Mouse (Mus musculus) neutrophil, adult 5-6 weeks (primary cell): ENCODE measurements around the gene Abcf1. TPM values are rescaled to one million over a fixed set of nuclear protein-coding genes. Genes with fewer than 3 reads are reported as not detected.
"Not testable (repeated sequence)": the region's sequence is repeated elsewhere in the genome, so short reads cannot be mapped to it uniquely, and the experiment has no call there.

Experiments
- ATAC-seq: fragments of 151-379, 151-347 bp; 2 replicates; pipeline ENCODE4 v1.8.0; 2017; ENCODE audit warnings: mild to moderate bottlenecking, moderate TSS enrichment; ENCODE audit not compliant: insufficient number of reproducible peaks, poor library complexity, low FRiP score, severe bottlenecking; ENCODE audit errors: extremely low read depth
- total RNA-seq: library from RNA; stranded (forward); fragments of 200-1000 nt; gene quantifications from 2 replicates; pipeline ENCODE4 v1.2.3, GENCODE M21; 2017

Abcf1 gene
- 162 and 172 TPM in 2 replicates for total RNA-seq

DNA sequence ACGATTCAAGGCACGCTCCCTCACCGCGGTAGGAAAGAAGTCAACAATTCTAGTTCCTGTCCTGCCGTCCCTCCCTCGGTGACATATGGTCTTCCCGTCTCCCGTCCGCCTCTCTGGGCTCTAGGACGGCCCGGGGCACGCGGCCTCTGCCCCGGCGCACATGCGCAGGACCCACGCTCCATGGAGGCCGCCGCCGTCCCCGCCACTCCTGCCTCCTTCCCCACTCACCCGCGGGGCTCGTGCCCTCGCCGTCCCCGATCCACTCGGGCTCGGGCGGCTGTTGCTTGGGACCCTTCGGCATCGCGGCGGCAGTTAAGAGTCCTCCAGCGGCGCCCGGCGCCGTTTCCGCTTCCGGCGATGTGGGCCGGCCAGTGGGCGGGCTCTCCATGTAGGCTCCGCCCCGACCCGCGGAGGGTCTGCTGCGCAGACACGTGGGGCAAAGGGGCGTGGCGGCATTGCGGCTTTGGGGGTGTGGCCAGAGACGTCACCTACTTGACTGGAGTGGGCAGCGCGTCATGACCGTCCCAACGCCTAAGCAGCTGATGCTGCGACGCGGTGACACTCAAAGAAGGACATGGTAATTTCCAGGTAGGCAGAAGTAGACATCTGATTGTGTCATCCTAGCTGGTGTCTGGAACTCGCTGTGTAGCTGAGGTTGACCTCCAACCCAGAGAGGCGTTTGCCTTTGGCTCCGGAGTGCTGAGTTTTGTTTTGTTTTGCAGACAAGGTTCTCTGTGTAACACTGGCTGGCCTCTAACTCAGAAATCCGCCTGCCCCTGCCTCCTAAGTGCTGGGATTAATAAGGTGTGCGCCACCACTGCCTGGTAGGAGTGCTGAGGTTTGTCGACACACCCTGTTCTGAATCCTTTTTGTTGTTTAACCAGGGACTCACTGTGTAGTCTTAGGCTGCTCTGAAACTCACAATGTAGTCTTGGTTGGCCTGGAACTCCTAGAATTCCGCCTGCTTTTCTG lies at the start of gene Abcf1:
TSS of gene Abcf1 (minus strand) at position 344 of the 972 bp plus-strand sequence.
- peak; percentile 96 for ATAC-seq

DNA sequence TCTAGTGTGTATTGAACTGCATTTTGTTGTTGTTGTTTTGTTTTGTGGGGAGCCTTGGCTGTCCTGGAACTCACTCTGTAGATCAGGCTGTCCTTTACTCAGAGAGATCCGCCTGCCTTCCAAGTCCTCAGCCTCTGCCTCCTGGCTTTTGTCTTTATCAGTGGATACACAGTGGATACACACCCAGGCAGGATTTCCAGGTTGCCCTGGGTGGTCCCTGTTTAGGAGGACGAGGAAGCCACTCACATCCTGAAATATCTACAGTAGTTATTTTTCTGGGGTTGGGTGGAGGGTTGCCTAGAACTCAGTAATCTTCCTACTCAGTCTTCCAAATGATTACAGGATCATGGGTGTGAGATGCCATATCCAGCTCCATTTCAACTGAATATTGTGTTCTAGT lies 49.4 kb upstream of the Abcf1 start:
- ATAC-seq: no peak

DNA sequence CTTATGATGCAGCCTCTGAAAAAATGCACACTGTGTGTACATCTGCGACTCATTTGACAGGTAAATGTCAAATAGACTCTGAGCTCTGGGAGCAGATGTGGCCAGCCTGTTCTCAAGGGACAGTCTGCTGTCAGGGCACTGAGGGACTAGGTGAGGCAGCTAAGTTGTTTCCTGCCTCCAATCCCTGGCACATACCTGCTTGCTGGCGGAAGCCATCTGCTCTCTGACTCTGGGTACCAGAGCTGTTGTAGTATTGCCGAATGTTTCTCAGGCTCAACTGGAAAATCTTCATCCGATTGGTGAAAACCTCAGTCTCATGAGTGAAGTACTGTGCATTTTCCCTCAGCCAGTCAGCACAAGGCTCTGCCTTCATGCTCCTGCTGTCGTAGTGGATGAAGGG lies 47.5 kb upstream of the Abcf1 start:
- no peak for ATAC-seq

DNA sequence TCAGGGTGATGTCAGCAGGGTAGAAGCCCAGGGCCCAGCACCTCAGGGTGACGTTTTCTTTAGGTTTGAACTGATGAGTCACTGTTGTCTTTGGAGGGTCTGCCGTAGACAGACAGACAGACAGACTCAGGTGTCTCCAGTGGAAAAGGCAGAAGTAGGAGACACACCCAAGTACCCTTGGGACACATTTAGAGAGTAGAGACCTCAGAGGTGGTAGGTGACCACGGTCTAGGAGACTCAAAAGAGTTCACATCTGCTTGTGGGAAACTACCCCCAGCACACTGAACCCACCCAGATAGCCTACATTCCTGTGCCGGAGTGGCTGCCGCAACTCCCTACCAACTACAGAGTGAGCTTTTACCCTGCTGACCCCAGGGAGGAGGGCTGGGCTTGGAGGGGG lies 45.4 kb upstream of the Abcf1 start:
- ATAC-seq: no peak

DNA sequence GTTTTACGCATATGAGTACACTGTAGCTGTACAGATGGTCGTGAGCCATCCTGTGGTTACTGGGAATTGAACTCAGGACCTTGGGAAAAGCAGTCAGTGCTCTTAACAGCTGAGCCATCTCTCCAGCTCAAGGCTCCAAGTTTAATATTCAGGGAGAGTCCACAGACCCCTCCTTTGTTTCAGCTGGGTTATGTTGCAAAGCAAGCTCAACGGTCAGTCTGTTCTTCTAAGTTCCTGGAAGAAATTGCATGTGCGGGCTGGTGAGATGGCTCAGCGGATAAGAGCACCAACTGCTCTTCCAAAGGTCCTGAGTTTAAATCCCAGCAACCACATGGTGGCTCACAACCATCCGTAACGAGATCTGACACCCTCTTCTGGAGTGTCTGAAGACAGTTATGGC lies 34.8 kb upstream of the Abcf1 start:
- not testable (repeated sequence) for ATAC-seq

DNA sequence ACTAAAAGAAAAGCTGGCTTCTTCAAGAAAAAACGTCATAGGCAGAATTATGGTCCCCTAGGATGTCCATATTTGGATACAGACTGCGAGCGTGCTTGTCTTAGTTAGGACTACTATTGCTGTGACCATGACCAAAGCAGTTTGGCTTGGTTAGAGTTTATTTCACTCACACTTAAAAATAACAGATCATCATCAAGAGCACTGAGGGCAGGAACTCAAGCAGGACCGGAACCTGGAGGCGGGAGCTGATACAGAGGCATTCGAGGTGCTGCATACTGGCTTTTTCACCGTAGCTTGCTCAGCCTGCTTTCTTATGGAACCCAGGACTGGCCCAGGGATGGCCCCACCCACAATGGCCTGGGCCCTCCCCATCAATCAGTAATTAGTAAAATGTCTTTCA lies 33.8 kb upstream of the Abcf1 start:
- ATAC-seq: no peak

DNA sequence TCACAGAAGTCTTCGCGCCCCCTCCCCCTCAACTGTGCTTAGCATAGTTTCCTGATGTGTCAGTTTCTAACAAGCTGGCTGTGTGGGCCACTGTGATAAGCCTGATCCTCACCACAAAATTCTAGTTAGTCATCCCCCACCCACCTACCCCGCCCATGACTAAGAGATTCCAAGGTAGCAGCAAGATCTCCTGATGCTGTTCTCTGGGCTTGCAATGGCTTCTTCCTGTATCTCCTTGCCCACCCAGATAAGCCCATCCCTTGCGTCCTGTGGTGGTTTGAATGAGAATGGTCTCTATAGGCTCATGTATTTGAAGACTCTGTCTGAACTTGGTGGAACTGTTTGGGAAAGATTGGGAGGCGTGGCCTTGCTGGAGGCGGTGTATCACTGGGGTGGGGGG lies 32.4 kb upstream of the Abcf1 start:
- ATAC-seq: no peak

DNA sequence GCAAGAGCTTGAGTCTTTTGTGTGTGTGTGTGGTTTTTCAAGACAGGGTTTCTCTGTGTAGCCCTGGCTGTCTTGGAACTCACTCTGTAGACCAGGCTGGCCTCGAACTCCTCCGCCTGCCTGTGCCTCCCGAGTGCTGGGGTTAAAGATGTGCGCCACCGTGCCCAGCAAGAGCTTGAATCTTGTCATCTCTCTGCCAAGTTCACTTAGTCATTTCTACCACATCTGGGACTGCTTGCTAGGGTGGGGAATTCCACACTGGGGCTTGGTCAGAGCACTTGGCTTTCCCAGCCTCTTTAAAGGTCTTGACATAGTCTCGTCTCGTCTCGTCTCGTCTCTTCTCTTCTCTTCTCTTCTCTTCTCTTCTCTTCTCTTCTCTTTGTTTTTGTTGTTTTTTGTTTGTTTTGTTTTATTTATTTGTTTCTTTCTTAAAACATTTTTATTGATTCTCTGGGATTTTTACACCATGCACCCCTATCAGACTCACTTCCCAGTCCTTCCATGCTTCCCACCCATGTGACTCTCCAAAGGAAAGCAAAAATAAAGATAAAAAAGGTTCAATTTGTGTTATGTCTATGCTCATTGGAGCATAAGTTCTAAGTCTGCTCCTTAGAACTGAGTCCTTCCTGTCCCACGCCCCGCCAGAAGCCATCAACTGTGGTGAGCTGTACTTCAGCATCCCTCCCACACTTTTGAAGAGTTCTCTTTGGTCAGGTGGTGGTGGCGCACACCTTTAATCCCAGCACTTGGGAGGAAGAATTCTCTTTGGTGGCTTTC lies 31.7 kb upstream of the Abcf1 start:
- ATAC-seq: no peak

DNA sequence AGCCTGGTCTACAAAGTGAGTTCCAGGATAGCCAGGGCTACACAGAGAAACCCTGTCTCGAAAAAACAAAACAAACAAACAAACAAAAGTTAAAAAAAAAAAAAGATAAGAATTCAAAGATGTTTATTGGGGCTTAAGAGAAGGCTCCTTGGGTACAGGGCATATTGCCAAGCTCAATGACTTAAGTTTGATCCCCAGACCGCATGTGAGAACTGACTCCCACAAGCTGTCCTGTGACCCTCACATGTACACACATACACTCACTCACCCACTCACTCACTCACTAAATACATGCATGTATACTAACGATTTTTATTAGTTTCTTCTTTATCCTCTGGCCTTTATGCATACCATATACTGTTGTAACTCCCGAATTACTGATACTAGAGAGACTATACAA lies 30.8 kb upstream of the Abcf1 start:
- ATAC-seq: no peak

DNA sequence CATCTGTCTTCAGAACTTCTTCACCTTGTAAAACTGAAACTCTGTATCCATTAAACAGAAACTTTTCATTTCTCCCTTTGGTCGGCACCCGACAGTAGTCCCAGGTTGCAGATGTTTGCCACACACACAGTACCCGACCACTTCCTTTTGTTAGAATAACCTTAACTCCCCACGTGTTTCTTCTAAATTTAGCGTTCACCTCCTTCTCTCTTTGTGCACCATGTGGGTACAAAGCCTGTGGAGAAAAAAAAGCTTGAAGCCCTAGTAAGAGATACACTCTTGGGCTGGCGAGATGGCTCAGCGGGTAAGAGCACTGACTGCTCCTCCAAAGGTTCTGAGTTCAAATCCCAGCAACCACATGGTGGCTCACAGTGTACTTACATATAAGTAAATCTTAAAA lies 29.8 kb upstream of the Abcf1 start:
- ATAC-seq: peak; percentile 21; the same call in 1 of the 2 replicates

DNA sequence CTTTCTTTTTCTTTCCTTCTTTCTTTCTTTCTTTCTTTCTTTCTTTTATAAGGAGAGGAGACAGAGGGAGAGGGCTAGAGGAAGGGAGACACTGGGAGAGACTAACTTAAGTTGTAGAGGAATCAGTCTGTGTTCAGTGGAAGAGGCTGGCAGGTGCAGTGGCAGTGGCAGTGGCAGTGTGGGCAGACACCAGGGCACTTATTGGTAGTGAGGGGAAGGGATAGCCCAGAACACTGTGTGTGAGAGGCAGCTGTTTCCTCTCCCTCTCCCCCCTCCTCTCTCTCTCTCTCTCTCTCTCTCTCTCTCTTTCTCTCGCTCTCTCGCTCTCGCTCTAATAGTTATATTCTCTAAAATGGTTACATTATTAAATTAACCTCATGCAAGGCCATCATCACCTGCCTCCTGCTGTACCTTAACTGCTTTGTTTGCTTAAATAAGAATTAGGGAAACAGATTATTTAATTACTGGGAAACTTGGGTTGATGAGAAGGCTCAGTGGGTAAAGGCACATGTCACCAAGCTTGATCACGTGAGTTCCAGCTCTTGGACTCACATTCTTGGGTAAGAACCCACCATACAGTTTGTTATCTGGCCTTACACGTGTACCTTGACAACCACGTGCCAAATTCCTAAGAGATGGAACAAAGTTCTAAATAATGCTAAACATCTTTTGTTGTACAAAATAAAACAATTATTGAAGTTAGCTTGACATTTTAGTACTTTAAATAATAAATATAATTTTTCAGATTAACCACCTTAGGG lies 29.2 kb upstream of the Abcf1 start:
- ATAC-seq: no peak

DNA sequence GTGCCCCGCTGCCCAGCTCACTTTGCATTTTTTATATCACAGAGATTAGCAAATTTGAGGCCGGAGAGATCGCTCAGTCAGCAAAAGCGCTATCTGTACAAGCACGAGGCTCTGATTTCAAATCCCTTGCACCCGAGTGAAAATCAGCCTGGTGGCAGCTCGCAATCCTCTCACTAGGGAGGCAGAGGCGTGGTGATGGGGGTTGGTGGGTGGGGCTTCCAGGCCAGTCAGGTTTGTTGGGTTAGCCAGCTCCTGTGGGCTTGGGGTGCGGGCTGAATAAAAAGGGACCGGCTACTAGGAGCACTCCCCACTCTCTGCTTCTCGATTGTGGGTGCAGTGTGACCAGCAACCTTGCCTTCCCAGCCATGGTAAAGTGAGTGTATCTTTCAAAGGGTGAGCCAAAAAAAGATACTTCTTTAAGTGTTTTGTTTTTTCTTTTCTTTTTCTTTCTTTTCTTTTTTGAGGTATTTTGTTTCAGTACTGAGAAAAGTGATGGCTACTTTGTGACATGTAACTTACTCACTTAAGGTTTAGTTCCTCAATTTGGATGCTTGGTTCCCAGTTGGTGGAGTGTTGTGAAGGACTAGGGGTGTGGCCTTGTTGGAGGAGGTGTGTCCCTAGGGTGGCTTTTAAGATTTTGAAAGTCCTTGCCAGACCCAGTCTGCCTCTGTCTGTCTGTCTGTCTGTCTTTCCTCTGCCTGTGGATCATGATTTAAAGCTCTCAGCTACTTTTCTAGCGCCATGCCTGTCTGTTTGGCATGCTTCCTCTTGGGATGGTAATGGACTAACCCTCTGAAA lies 28.4 kb upstream of the Abcf1 start:
- ATAC-seq: peak; percentile 51

DNA sequence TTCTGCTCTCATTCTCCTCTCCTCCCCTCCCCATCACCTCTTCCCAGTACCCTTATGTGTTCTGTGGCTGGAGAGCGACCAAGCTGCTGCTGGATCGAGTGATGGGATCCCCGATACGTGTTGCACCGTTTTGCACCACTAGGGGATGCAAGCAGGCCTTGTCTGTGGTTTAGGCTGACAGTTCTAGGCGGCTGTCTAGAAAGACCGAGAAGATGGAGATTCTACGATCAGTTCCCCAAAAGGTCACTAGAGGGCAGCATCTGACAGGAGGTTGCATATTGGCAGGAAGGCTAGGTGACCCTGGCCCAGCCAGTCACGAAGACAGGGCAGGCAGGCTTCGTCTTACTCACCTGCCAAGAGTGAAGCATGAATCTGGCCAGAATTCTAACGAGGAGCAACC lies 27.4 kb upstream of the Abcf1 start:
- peak; percentile 75 for ATAC-seq

DNA sequence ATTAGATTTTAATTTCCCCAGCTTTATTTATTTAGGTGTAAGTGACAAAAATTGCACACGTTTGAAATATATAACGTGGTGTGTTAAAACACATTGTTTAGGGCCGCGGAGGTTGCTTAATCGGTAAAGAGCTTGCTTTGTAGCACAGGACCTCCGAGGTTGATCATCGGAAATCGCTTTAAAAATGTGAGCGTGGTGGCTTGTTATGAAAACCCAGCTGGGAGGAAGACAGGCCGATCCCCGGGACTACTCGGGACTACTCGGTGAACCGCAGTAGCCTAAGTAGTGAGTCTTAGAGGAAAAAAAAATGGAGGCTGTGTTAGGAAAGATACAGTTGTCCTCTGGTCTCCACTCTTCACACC lies 25.3 kb upstream of the Abcf1 start:
- no peak for ATAC-seq

DNA sequence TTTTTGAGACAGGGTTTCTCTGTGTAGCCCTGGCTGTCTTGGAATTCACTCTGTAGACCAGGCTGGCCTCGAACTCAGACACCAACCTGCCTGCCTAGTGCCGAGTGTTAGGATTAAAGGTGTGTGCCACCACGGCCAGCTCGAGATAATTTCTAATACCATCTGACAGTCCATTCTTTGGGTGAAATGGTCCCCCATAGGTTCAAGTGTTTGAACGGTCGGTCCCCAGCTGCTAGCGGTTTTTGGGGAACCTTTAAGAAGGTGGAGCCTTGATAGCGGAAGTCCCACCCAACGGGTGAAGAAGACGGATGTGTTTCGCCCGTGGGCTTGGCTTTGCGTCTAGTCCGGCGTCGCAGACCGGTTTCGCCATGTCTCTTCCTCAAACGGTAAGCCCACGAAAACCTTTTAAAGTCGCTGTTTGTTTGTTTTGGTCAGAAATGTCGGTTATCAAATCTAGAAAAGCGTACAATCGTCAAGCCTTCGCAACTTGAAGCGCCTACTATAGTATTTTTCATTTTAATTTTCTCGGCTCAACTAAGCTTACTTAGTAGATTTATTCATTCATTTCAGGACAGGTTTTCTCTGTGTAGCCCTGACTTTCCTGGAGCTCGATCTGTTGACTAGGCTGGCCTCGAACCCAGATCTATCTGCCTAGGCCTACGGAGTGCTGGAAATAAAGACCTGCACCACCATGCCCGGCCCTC lies 24.8 kb upstream of the Abcf1 start:
- peak; percentile 62 for ATAC-seq

DNA sequence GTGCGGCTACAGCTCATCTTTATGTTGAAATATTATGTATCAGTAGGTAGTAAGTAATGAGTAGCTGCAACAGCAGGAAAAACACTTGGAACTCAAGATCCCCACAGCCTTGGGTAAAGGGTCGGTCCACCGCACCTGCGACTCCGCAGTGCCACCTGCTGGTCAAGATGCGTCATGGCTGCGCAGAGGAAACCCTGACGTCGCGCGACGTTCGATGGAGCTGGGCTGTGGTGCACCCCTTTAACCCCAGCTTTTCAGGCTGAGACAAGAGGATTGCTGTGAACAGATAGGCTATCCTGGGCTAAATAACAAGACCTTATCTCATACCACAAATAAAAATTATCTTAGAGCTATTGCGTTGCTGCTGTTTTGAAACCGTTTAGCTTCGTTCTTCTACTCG lies 24.1 kb upstream of the Abcf1 start:
- ATAC-seq: peak; percentile 58

DNA sequence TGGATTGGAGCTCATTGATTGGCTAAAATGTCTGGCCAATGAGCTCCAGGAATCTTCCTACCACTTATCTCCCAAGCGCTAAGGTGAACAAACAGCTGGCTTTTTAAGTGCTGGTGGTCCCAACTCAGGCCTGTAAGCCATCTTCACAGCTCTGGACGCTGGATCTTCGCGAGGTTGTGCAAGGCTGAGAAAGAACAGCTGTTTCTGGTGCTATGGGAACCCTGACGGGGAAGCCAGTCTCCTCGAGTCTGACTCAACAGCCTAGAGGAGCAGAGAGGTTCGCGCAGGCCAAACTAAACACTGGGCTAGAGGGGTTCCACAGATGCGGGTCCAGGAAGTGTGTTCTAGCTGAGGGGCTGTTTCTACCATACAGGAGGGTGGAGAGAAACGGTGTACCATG lies 22.2 kb upstream of the Abcf1 start:
- ATAC-seq: no peak

DNA sequence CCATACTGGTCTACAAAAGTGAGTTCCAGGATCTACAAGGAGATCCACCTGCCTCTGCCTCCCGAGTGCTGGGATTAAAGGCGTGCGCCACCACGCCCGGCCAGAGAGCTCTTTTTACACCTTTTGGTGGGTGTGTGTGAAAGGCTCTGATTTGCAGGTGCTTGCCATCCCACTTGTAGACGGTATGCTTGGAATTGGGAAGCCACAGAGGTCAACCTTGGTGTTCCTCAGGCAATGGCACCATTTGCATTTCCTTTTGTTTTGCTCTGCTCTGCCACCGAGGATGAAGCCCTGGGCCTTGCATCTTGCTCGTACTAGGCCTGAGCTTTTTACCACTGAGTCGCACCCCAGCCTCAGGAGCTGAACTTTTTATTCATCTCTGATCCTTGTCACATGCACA lies 12.2 kb upstream of the Abcf1 start:
- ATAC-seq: no peak
